Mouse (Mus musculus) adrenal gland, postnatal 36 days (tissue): Measurements from ENCODE around the gene Cyp3a16. TPM values are rescaled to one million over a fixed set of nuclear protein-coding genes. Genes with fewer than 3 reads are reported as not detected.
"Not testable (repeated sequence)": the region's sequence is repeated elsewhere in the genome, so short reads cannot be mapped to it uniquely, and the experiment has no call there.

ENCODE experiments used
- DNase-seq, 2 experiments: peaks; one replicate each; pipeline ENCODE4 v3.0.0; 2021; ENCODE audit warnings: mixed read lengths in 1 of 2
- long read RNA-seq, 2 experiments: library from polyadenylated mRNA; stranded (forward); transcript quantifications; one replicate each; pipeline ENCODE4 v2.0.0; 2021; ENCODE audit warnings: borderline sequencing depth in 2 of 2
- total RNA-seq, 2 experiments: library from RNA; stranded (reverse); gene quantifications; 2 replicates each; pipeline ENCODE4 v1.2.3; 2021

Cyp3a16 gene
- not detected for total RNA-seq
- long read RNA-seq, experiment 1: 0 reads
- long read RNA-seq, experiment 2: 0 reads

- DNase-seq: not testable (repeated sequence)
These were observed at the start of gene Cyp3a16 for GRCm38 (mm10) chr5:145469623-145470022. TSS of gene Cyp3a16 (minus strand) at chr5:145469723.

- no peak for DNase-seq
These were observed 20.8 kb upstream of the Cyp3a16 start for GRCm38 (mm10) chr5:145490300-145490699.

- no peak for DNase-seq
These were observed 5.0 kb downstream of the Cyp3a16 start for GRCm38 (mm10) chr5:145464304-145465088.

DNA sequence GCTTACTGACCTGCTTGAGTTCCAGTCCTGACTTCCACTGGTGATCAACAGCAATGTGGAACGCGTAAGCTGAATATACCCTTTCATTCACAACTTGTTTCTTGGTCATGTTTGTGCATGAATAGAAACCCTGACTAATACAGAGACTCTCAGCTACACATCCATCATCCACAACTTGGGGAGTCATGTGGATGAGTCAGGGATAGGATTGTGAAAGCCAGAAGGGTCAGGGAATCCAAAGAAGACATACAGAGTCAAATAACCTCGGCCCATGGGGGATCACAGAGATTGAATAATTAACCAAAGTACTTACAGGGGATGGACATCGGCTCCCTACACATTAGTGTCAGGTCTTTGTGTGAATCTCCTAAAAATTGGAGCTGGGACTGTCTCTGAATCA, 7.2 kb downstream of the Cyp3a16 start:
- DNase-seq: peak; percentile 28 to 44

DNA sequence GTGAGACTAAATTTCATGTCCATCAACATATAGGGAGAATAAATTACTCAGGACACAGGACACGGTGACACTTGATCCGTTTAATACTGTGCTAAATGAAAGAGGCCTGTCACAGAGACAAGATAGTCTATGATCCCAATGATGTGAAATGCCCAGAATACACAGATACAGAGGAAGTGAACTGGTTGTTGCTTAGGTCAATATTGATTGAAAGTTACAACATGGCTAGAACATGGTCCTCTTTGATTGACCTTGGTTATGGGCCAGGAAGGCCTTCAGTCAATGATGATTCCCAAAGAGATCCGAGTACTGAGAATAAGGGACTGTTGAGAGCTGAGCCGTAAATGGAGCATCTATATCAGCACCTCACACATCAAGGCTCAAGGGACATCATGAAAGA, 15.1 kb downstream of the Cyp3a16 start:
- no peak for DNase-seq

- peak; percentile 8 to 29 for DNase-seq
These were observed 35.8 kb downstream of the Cyp3a16 start for GRCm38 (mm10) chr5:145433688-145434087.

DNA sequence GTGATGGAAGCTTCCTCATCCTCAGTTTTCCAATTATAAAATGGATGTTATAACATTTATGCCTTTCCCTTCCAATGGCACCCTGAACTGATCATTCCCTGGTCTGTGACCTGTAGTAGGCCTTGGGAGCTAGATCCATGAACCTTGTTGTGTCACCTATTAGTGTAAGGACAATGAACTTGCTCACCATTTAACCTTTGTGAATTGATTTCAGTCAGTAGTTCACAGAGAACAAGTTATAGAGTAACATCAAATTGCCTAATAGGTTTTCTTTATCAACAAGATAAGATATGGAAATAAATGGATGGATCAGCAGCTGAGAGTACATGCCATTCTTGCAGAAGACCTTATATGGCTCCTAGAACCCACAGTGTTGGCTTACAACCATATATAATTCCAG, 38.5 kb downstream of the Cyp3a16 start:
- DNase-seq: no peak

- no peak for DNase-seq
These were observed 47.2 kb downstream of the Cyp3a16 start for GRCm38 (mm10) chr5:145422287-145422686.

- not testable (repeated sequence) for DNase-seq
These were observed 54.1 kb downstream of the Cyp3a16 start for GRCm38 (mm10) chr5:145415416-145415815.

Other genes starting within 250 kb of the Cyp3a16 start
- gene Zfp655, start 238.0 kb downstream of the Cyp3a16 start, total RNA-seq: 10 to 100 TPM; 50.6 to 68.6 TPM
- gene Zscan25, start 189.2 kb downstream of the Cyp3a16 start, total RNA-seq: 10 to 100 TPM; 15.0 to 15.7 TPM
- not detected for gene Cyp3a57, start 124.4 kb downstream of the Cyp3a16 start, total RNA-seq
- not detected for gene Cyp3a41b, start 115.0 kb upstream of the Cyp3a16 start, total RNA-seq